Comparison of ENCODE assay signal across 8 mouse cellular contexts in genomic region chr9:80202374-80203060, GRCm38 (mm10). TPM values are rescaled to one million over a fixed set of nuclear protein-coding genes. Genes with fewer than 3 reads are reported as not detected.
DNase-seq lines count a peak whose midpoint lies in the region; ATAC-seq and TF ChIP-seq lines count a peak whose summit lies in the region.

No protein-coding gene starts in this region.

- no peak for ATAC-seq in erythroid progenitor cell, adult 5-6 weeks (replicated peaks; ENCODE audit: low FRiP score, poor library complexity, severe bottlenecking)

- no peak for TF ChIP-seq CTCF in testis, adult 2 months (IDR thresholded peaks at IDR 0.05; ENCODE audit: control insufficient read depth, insufficient read depth, insufficient replicate concordance, low read depth, low read length)

- H3K27me3 ChIP-seq in heart, embryonic 10.5 days (ENCODE audit: insufficient read depth, poor library complexity, severe bottlenecking), result no peaks in the 10 kb centered on the region
- no peaks in the 10 kb centered on the region for H3K27me3 ChIP-seq in testis, adult 2 months (ENCODE audit: control insufficient read depth, insufficient read depth, low read length)

- intact Hi-C loops in heart, postnatal 14 days (cut with DNase I), result no loop called here

- H3K36me3 ChIP-seq in heart, embryonic 10.5 days, result no peaks in the 10 kb centered on the region
- H3K36me3 ChIP-seq in testis, adult 2 months (ENCODE audit: control insufficient read depth, insufficient read depth, low read length), result no peaks in the 10 kb centered on the region

- no peaks in the 10 kb centered on the region for H3K9me3 ChIP-seq in heart, embryonic 10.5 days

- H3K27ac ChIP-seq in heart, embryonic 10.5 days, result no peak overlapping the region
- no peak overlapping the region for H3K27ac ChIP-seq in testis, adult 2 months (ENCODE audit: control insufficient read depth, insufficient read depth, low read depth, low read length)

- TF ChIP-seq POLR2A in testis, adult 2 months (IDR thresholded peaks at IDR 0.05; ENCODE audit: control insufficient read depth, low read depth, low read length), result no peak

- peaks cover 7% of the 10 kb centered on the region; the same call in 1 of the 2 replicates for H3K4me1 ChIP-seq in heart, embryonic 10.5 days
- H3K4me1 ChIP-seq in testis, adult 2 months (ENCODE audit: control insufficient read depth, insufficient read depth, low read length), result peaks cover 4% of the 10 kb centered on the region; the same call in 1 of the 2 replicates

- peak; percentile 36 to 49 for DNase-seq in heart, postnatal 14 days
- no peak for DNase-seq in heart, embryonic 10.5 days (ENCODE audit: low spot score)
- no peak for DNase-seq in testis, postnatal 10 days (ENCODE audit: low spot score)
- DNase-seq in lung, postnatal 14 days, result peak; percentile 32
- DNase-seq in urinary bladder, adult 2 months (ENCODE audit: low spot score), result no peak
- DNase-seq in layer of hippocampus, adult 9-10 months (ENCODE audit: low spot score), result no peak

- H3K4me3 ChIP-seq in heart, embryonic 10.5 days, result no peak overlapping the region
- peak overlapping the region; percentile 2 for H3K4me3 ChIP-seq in testis, adult 2 months (ENCODE audit: control insufficient read depth, low read depth, low read length)

- 79% methylated on average over 14 of the region's 14 CpGs for WGBS in heart, embryonic 10.5 days

RNA-seq across cellular contexts. Expression of gene Myo6, which starts 37.7 kb away (rescaled TPM):
- 10 to 100 TPM; 16.9 to 18.0 TPM for total RNA-seq in heart, postnatal 14 days (2021)
- polyA plus RNA-seq in heart, embryonic 10.5 days (2016; fragmentation: Nextera tagmentation; extraction: Ambion mirVana), result 9.8 and 15.1 TPM in 2 replicates
- 6.3 and 6.7 TPM in 2 replicates for polyA plus RNA-seq in testis, adult 2 months (2012; rRNA removed)
- total RNA-seq in erythroid progenitor cell, adult 5-6 weeks (2015; ENCODE audit: low replicate concordance), result 5.4 TPM in 1 of 2 replicates, not detected in the other
- 0.45 TPM in 1 of 2 replicates, not detected in the other for total RNA-seq in erythroid progenitor cell, adult 5-6 weeks (2017; ENCODE audit: low replicate concordance)
- polyA plus RNA-seq in urinary bladder, adult 2 months (2012; rRNA removed), result 14.6 and 24.4 TPM in 2 replicates

Comparison
In these comparisons a context has a peak if more than half of its experiments do, and no peak if none do; other contexts are left out.
1. DNase-seq: peak in heart, postnatal 14 days (2 of 2) and lung, postnatal 14 days (single experiment); none in heart, embryonic 10.5 days (single experiment), testis, postnatal 10 days (single experiment), urinary bladder, adult 2 months (single experiment) and layer of hippocampus, adult 9-10 months (single experiment).